Mouse (Mus musculus) ES-E14 (cell line): Measurements from ENCODE around the gene Tmem240. TPM values are rescaled to one million over a fixed set of nuclear protein-coding genes. Genes with fewer than 3 reads are reported as not detected.

ENCODE experiments used
- DNase-seq: peaks from one replicate; pipeline ENCODE4 v3.0.0-alpha.2; 2013; ENCODE audit warnings: low read depth, low spot score
- H3K27ac ChIP-seq: 2 replicates; pipeline ENCODE4 v1.5.1; 2012; ENCODE audit warnings: low read depth, mild to moderate bottlenecking, low read length, moderate library complexity, mixed read lengths; ENCODE audit not compliant: poor library complexity, insufficient read depth, severe bottlenecking
- H3K36me3 ChIP-seq: 2 replicates; pipeline ENCODE4 v1.6.1; 2012; ENCODE audit warnings: mild to moderate bottlenecking, low read length, moderate library complexity, mixed read lengths; ENCODE audit not compliant: control insufficient read depth, poor library complexity, insufficient read depth, severe bottlenecking
- H3K4me1 ChIP-seq, 2 experiments: fragments of 150-350 bp in 1 of 2; sonication (generic) in 1 of 2; 2 replicates each; pipeline ENCODE4 v1.6.1; 2012; ENCODE audit warnings: low read length in 2 of 2, mild to moderate bottlenecking in 1 of 2, mixed read lengths in 1 of 2; ENCODE audit not compliant: control insufficient read depth in 2 of 2, insufficient read depth in 2 of 2, poor library complexity in 1 of 2
- H3K4me3 ChIP-seq, 2 experiments: fragments of 150-350 bp in 1 of 2; sonication (generic) in 1 of 2; 2 replicates each; pipeline ENCODE4 v1.5.1; 2012; ENCODE audit warnings: low read length in 2 of 2, low read depth in 1 of 2, mild to moderate bottlenecking in 1 of 2, mixed read lengths in 1 of 2; ENCODE audit not compliant: insufficient read depth in 1 of 2, poor library complexity in 1 of 2, severe bottlenecking in 1 of 2
- H3K9ac ChIP-seq: 2 replicates; pipeline ENCODE4 v1.6.1; 2012; ENCODE audit warnings: low read depth, mild to moderate bottlenecking, low read length, mixed read lengths; ENCODE audit not compliant: poor library complexity, insufficient read depth, severe bottlenecking
- H3K9me3 ChIP-seq: fragments of 150-350 bp; sonication (generic); 2 replicates; pipeline ENCODE4 v1.6.1; 2012; ENCODE audit warnings: low read depth, mild to moderate bottlenecking, low read length; ENCODE audit not compliant: control insufficient read depth, insufficient read depth
- CHD2 ChIP-seq: IDR thresholded peaks from 2 replicates; pipeline ENCODE4 v1.6.1; 2014; ENCODE audit warnings: mild to moderate bottlenecking, low read depth, low read length, inconsistent platforms
- HCFC1 ChIP-seq: IDR thresholded peaks from 2 replicates; pipeline ENCODE4 v1.6.1; 2012; ENCODE audit warnings: low read length, inconsistent platforms, borderline replicate concordance; ENCODE audit not compliant: insufficient read depth
- MAFK ChIP-seq: IDR thresholded peaks from 2 replicates; pipeline ENCODE4 v1.6.1; 2014; ENCODE audit warnings: mild to moderate bottlenecking, low read depth, low read length, inconsistent platforms; ENCODE audit not compliant: insufficient read depth
- ZC3H11A ChIP-seq: IDR thresholded peaks from 2 replicates; pipeline ENCODE4 v1.6.1; 2012; ENCODE audit warnings: low read depth, mild to moderate bottlenecking, inconsistent platforms, low read length, borderline replicate concordance
- ZNF384 ChIP-seq: IDR thresholded peaks from 2 replicates; pipeline ENCODE4 v1.6.1; 2012; ENCODE audit warnings: low read depth, low read length, inconsistent platforms
- in situ Hi-C, 2 experiments: fragments of 600-800 bp; cut with MboI; formaldehyde crosslinking; loops; one replicate each; pipeline ENCODE4 v1.15.1; 2025; ENCODE audit warnings: low sequenced_read_pairs in 2 of 2, inconsistent platforms in 1 of 2; ENCODE audit not compliant: unreplicated experiment in 2 of 2
- total RNA-seq: library from RNA; depleted of rRNA; stranded (reverse); fragments of 300-350 nt; gene quantifications from 2 replicates; pipeline ENCODE4 v1.2.3, GENCODE M21; 2012

Gene Tmem240
- total RNA-seq, 1 experiment = 0.22 TPM

- in situ Hi-C loops = no loop called here
- H3K4me3 ChIP-seq = no peak overlapping the region
These were observed 9.9 kb downstream of the Tmem240 start for GRCm38 (mm10) chr4:155744474-155744873.

GRCm38 (mm10) chr4:155745136-155745535 is 10.5 kb downstream of the Tmem240 start:
- H3K27ac ChIP-seq = no peak overlapping the region
- H3K4me3 ChIP-seq = no peak overlapping the region
- peaks cover 71% of the 10 kb centered on the region for H3K36me3 ChIP-seq
- no peaks in the 10 kb centered on the region for H3K9me3 ChIP-seq
- H3K9ac ChIP-seq = no peak overlapping the region
- no peak for TF ChIP-seq CHD2
- no peak for TF ChIP-seq MAFK
- TF ChIP-seq ZC3H11A = no peak
- in situ Hi-C loops = no loop called here
- peaks cover 0 to 5% of the 10 kb centered on the region in 2 experiments; a peak in 2 of 4 replicates for H3K4me1 ChIP-seq
- no peak for DNase-seq

More at GRCm38 (mm10) chr4:155744474-155744873, 9.9 kb downstream of the Tmem240 start:
- DNase-seq = no peak
- Histone ChIP-seq H3K27ac (no peak overlapping the region), H3K36me3 (peaks cover 66% of the 10 kb centered on the region), H3K4me1 (peaks cover 0 to 8% of the 10 kb centered on the region in 2 experiments; a peak in 2 of 4 replicates), H3K9me3 (no peaks in the 10 kb centered on the region), H3K9ac (no peak overlapping the region)
- TF ChIP-seq HCFC1 = no peak
- no peak for TF ChIP-seq CHD2
- no peak for TF ChIP-seq MAFK

GRCm38 (mm10) chr4:155746036-155746548 is 11.5 kb downstream of the Tmem240 start:
- no peak for TF ChIP-seq ZC3H11A
- no peak for TF ChIP-seq HCFC1
- no peak for TF ChIP-seq CHD2
- no peak for TF ChIP-seq ZNF384
- Histone ChIP-seq H3K4me1 (no peaks in the 10 kb centered on the region), H3K27ac (no peak overlapping the region), H3K4me3 (no peak overlapping the region), H3K9me3 (no peaks in the 10 kb centered on the region), H3K9ac (no peak overlapping the region), H3K36me3 (peaks cover 71% of the 10 kb centered on the region)
- no peak for DNase-seq
- in situ Hi-C loops = no loop called here

DNA sequence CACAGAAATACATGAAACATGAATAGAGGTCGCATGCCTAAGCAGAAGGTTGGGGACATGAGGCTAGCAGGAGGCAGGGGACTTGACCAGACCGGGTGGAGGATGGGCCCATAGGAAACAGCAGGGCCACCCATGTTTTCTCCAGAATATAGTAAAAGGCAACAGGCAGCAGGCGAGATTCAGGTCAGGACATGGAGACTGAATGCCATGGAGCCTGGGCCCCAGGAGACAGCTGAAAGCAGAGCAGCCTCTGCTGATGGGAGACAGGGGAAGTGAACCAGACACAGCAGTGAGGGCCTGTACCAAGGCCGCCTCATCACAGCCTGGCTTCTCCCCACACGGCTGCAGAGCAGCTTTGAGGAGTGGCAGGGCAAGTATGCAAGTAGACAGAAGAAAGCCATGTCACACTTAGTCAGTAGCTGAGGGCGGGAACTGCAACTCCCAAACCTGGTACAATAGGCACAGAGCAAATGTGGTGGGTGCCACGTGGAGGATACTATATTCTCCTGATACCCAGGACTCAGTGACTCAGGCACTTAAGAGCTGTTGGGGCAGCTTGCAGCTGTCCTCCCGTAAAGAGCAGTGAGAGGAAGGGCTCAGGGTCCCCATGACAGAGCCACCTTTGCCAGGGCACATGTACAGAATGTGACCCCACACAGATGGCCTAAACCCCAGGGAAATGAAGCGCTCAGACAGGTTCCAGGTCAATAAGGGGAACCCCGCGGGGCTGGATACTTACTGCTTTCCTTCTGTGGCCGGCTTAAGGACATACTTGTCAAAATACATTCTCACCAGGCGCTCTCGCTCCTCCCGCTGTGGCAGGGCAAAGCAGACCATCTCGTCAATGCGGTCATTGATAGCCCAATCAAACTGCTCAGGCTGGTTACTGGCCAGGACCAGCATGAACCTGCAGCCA is 12.2 kb downstream of the Tmem240 start:
- peaks cover 76% of the 10 kb centered on the region for H3K36me3 ChIP-seq
- H3K9me3 ChIP-seq = no peaks in the 10 kb centered on the region
- DNase-seq = no peak
- no peaks in the 10 kb centered on the region for H3K4me1 ChIP-seq
- H3K4me3 ChIP-seq = no peak overlapping the region
- H3K27ac ChIP-seq = no peak overlapping the region
- H3K9ac ChIP-seq = no peak overlapping the region
- TF ChIP-seq HCFC1 = no peak
- TF ChIP-seq ZC3H11A = no peak
- TF ChIP-seq CHD2 = no peak
- TF ChIP-seq MAFK = no peak
- TF ChIP-seq ZNF384 = no peak
- in situ Hi-C loops = no loop called here
